Mouse (Mus musculus) lung, postnatal 36 days (tissue): ENCODE data around the gene Tldc2.

Experiments used
- DNase-seq: peaks from one replicate; pipeline ENCODE4 v3.0.0; 2022; ENCODE audit warnings: mixed read lengths

Gene Tldc2

GRCm38 (mm10) chr2:157063241-157063700 lies 23.6 kb upstream of the Tldc2 start:
- DNase-seq = peak; percentile 76

GRCm38 (mm10) chr2:157064136-157064535 lies 22.7 kb upstream of the Tldc2 start:
- DNase-seq = peak; percentile 42

GRCm38 (mm10) chr2:157064978-157065878 lies 21.6 kb upstream of the Tldc2 start:
- DNase-seq = peak; percentile 62

- peak; percentile 37 for DNase-seq
Observed at GRCm38 (mm10) chr2:157065879-157066226, 21.0 kb upstream of the Tldc2 start.

GRCm38 (mm10) chr2:157066731-157067430 lies 20.0 kb upstream of the Tldc2 start:
- peak; percentile 49 for DNase-seq

GRCm38 (mm10) chr2:157068701-157069354 lies 18.0 kb upstream of the Tldc2 start:
- no peak for DNase-seq

- peak; percentile 43 for DNase-seq
Observed at GRCm38 (mm10) chr2:157069355-157069735, 17.5 kb upstream of the Tldc2 start.

- DNase-seq = peak; percentile 34
Observed at GRCm38 (mm10) chr2:157069755-157070315, 17.0 kb upstream of the Tldc2 start.

GRCm38 (mm10) chr2:157070365-157070764 lies 16.5 kb upstream of the Tldc2 start:
- DNase-seq = peak; percentile 91

GRCm38 (mm10) chr2:157071556-157071955 lies 15.3 kb upstream of the Tldc2 start:
- peak; percentile 95 for DNase-seq

- DNase-seq = peak; percentile 51
Observed at GRCm38 (mm10) chr2:157072316-157072990, 14.4 kb upstream of the Tldc2 start.

GRCm38 (mm10) chr2:157073378-157074052 lies 13.3 kb upstream of the Tldc2 start:
- peak; percentile 47 for DNase-seq

- peak; percentile 33 for DNase-seq
Observed at GRCm38 (mm10) chr2:157074186-157074724, 12.6 kb upstream of the Tldc2 start.

GRCm38 (mm10) chr2:157074772-157075171 lies 12.1 kb upstream of the Tldc2 start:
- peak; percentile 70 for DNase-seq

GRCm38 (mm10) chr2:157075226-157075625 lies 11.6 kb upstream of the Tldc2 start:
- no peak for DNase-seq

GRCm38 (mm10) chr2:157075685-157076084 lies 11.2 kb upstream of the Tldc2 start:
- DNase-seq = peak; percentile 47

- DNase-seq = no peak
Observed at GRCm38 (mm10) chr2:157076585-157076984, 10.3 kb upstream of the Tldc2 start.

GRCm38 (mm10) chr2:157077160-157077559 lies 9.7 kb upstream of the Tldc2 start:
- peak; percentile 73 for DNase-seq

GRCm38 (mm10) chr2:157077641-157078058 lies 9.2 kb upstream of the Tldc2 start:
- DNase-seq = peak; percentile 95

- DNase-seq = peak; percentile 13
Observed at GRCm38 (mm10) chr2:157078059-157078792, 8.6 kb upstream of the Tldc2 start.
